Mouse (Mus musculus) ovary, postnatal 10 days (tissue): ENCODE results near the gene Kazn.

Experiments used
- DNase-seq: peaks from one replicate; pipeline ENCODE4 v3.0.0; 2022; ENCODE audit warnings: low spot score

Kazn gene

GRCm38 (mm10) chr4:142077572-142078271, 161.5 kb downstream of the Kazn start:
- no peak for DNase-seq

GRCm38 (mm10) chr4:142076883-142077282, 162.3 kb downstream of the Kazn start:
- DNase-seq = no peak

GRCm38 (mm10) chr4:142075931-142076330, 163.3 kb downstream of the Kazn start:
- DNase-seq = no peak

- DNase-seq = no peak
These were observed 165.0 kb downstream of the Kazn start for GRCm38 (mm10) chr4:142074060-142074732.

- no peak for DNase-seq
These were observed 167.8 kb downstream of the Kazn start for GRCm38 (mm10) chr4:142071243-142071991.

- no peak for DNase-seq
These were observed 168.4 kb downstream of the Kazn start for GRCm38 (mm10) chr4:142070840-142071239.

- DNase-seq = no peak
These were observed 170.0 kb downstream of the Kazn start for GRCm38 (mm10) chr4:142068899-142069812.

- DNase-seq = no peak
These were observed 172.6 kb downstream of the Kazn start for GRCm38 (mm10) chr4:142066576-142066975.

GRCm38 (mm10) chr4:142065835-142066234, 173.4 kb downstream of the Kazn start:
- no peak for DNase-seq

- DNase-seq = no peak
These were observed 173.9 kb downstream of the Kazn start for GRCm38 (mm10) chr4:142065270-142065669.

GRCm38 (mm10) chr4:142064582-142065228, 174.5 kb downstream of the Kazn start:
- DNase-seq = no peak

GRCm38 (mm10) chr4:142063057-142063534, 176.1 kb downstream of the Kazn start:
- no peak for DNase-seq

- DNase-seq = no peak
These were observed 177.5 kb downstream of the Kazn start for GRCm38 (mm10) chr4:142061485-142062240.

GRCm38 (mm10) chr4:142060455-142061378, 178.5 kb downstream of the Kazn start:
- DNase-seq = no peak

GRCm38 (mm10) chr4:142059841-142060193, 179.4 kb downstream of the Kazn start:
- no peak for DNase-seq

- no peak for DNase-seq
These were observed 179.9 kb downstream of the Kazn start for GRCm38 (mm10) chr4:142059113-142059840.

GRCm38 (mm10) chr4:142057529-142058216, 181.5 kb downstream of the Kazn start:
- DNase-seq = no peak

- DNase-seq = no peak
These were observed 183.6 kb downstream of the Kazn start for GRCm38 (mm10) chr4:142055600-142055999.
